Mouse (Mus musculus) cortical plate, adult 2 months (tissue): ENCODE results near the gene Podxl. TPM values are rescaled to one million over a fixed set of nuclear protein-coding genes. Genes with fewer than 3 reads are reported as not detected.

ENCODE experiments used
- H3K27ac ChIP-seq: fragments of 200-500 bp; 2 replicates; pipeline ENCODE4 v1.5.1; 2012; ENCODE audit warnings: low read length, control low read depth, inconsistent platforms; ENCODE audit not compliant: insufficient read depth
- H3K4me1 ChIP-seq: fragments of 200-500 bp; 2 replicates; pipeline ENCODE4 v1.6.1; 2011; ENCODE audit warnings: low read length; ENCODE audit not compliant: control insufficient read depth, insufficient read depth
- H3K4me3 ChIP-seq: fragments of 200-500 bp; 2 replicates; pipeline ENCODE4 v1.5.1; 2011; ENCODE audit warnings: mild to moderate bottlenecking, low read length, control low read depth; ENCODE audit not compliant: insufficient read depth
- CTCF ChIP-seq: fragments of 200-500 bp; IDR thresholded peaks from 2 replicates; pipeline ENCODE4 v1.5.1; 2011; ENCODE audit warnings: mild to moderate bottlenecking, control low read depth, low read length; ENCODE audit not compliant: insufficient read depth; ENCODE audit errors: extremely low read depth
- POLR2A ChIP-seq: fragments of 200-500 bp; IDR thresholded peaks from 2 replicates; pipeline ENCODE4 v1.6.1; 2011; ENCODE audit warnings: mild to moderate bottlenecking, low read length, control low read depth; ENCODE audit not compliant: insufficient read depth; ENCODE audit errors: extremely low read depth
- polyA plus RNA-seq: library from polyadenylated mRNA; depleted of rRNA; stranded (reverse); fragments of >200 nt; gene quantifications from 2 replicates; pipeline ENCODE4 v1.2.3, GENCODE M21; 2012; rRNA removed

Podxl gene
- 21.7 and 24.2 TPM in 2 replicates for polyA plus RNA-seq

GRCm38 (mm10) chr6:31563235-31564181 is at the start of gene Podxl:
Gene Podxl, minus strand, starts transcription at chr6:31563981.
- H3K4me1 ChIP-seq = peaks cover 4% of the 10 kb centered on the region
- no peak for TF ChIP-seq CTCF
- no peak for TF ChIP-seq POLR2A
- H3K4me3 ChIP-seq = peak within 1 kb of the TSS; percentile 48
- H3K27ac ChIP-seq = peak within 1 kb of the TSS; percentile 23; the same call in 1 of the 2 replicates

DNA sequence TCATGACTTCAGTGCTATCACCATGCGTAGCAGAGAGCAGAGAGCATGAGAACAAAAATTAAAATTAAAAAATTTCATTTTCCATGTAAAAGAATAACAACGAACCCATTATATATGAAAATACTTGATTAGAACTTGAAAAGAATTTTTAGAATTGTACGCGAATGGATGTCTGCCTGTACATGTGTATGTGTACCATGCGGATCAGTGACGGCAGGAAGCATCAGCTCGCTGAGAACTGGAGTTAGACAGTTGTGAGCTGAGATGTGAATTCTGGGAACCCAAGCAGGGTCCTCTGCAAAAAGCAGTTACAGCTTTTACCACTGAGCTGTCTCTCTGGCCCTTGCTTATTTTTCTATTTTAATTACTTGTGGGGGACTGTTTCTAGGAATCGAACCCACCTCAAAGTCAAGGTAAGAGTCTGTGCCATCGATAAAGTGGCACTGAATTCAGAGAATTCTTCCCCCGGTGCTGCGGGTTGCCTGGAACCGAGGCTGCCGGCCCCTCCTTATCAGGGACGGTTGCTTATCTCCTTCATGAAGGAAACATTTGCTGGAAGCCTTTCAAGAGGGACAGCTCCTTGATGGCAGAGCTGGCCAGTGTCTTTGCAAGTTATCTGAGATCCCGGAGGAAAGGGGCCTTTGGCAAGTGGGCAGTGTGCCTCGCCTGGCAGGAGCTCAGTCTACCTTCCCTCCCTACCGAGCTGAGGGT is 48.9 kb upstream of the Podxl start:
- no peak overlapping the region for H3K27ac ChIP-seq
- no peaks in the 10 kb centered on the region for H3K4me1 ChIP-seq
- no peak overlapping the region for H3K4me3 ChIP-seq
- TF ChIP-seq CTCF (no peak), POLR2A (no peak)

- no peaks in the 10 kb centered on the region for H3K4me1 ChIP-seq
- H3K4me3 ChIP-seq = no peak overlapping the region
- TF ChIP-seq CTCF (no peak), POLR2A (no peak)
- H3K27ac ChIP-seq = no peak overlapping the region
Measured at GRCm38 (mm10) chr6:31606429-31606828, 42.6 kb upstream of the Podxl start.

- no peak overlapping the region for H3K27ac ChIP-seq
- no peak overlapping the region for H3K4me3 ChIP-seq
- TF ChIP-seq POLR2A (no peak), CTCF (no peak)
- H3K4me1 ChIP-seq = peaks cover 2% of the 10 kb centered on the region; the same call in 1 of the 2 replicates
Measured at GRCm38 (mm10) chr6:31604629-31605265, 41.0 kb upstream of the Podxl start.

GRCm38 (mm10) chr6:31602489-31602888 is 38.7 kb upstream of the Podxl start:
- peaks cover 2% of the 10 kb centered on the region; the same call in 1 of the 2 replicates for H3K4me1 ChIP-seq
- H3K27ac ChIP-seq = no peak overlapping the region
- no peak overlapping the region for H3K4me3 ChIP-seq
- no peak for TF ChIP-seq POLR2A
- TF ChIP-seq CTCF = no peak

DNA sequence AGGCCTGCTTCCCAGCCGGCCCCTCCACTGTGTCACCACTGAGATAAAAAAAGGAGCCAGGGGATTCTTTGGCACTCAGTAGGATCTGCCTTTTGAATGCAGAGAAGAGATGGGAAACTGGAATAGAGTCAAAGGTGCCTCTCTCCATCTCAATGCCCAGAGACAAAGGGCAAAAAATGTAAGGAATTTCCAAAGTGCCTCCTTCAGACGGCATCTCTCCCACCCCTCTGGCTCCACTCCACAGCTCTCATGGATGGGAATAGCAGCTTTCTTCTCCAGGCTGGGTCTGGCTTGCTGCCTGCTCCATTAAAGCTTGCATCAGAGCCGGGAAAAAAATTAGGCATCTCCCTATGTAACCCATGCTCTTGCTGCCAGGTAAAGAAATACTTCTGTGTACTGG is 37.4 kb upstream of the Podxl start:
- Histone ChIP-seq H3K4me3 (no peak overlapping the region), H3K4me1 (peaks cover 7% of the 10 kb centered on the region), H3K27ac (no peak overlapping the region)
- TF ChIP-seq CTCF (no peak), POLR2A (no peak)

DNA sequence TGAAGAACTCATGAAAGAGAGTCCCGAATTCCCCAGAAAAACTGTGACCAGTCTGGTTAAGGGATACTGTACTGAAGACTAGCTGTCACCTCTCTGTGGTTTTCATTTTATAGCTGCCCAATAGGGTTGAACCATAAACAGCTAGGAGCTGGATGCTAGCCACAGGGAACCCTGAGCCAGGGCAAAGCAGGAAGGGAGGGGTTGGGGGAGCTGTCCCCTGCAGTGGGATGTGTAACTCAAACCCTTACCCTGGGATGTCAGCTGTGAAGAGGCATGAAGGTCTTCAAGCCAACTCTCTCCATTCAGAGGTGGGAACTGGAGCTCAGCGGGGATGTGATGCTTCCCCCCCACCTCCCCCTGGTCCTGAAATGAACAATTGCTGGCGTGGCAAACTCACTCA is 36.1 kb upstream of the Podxl start:
- TF ChIP-seq CTCF (no peak), POLR2A (no peak)

GRCm38 (mm10) chr6:31598349-31598911 is 34.6 kb upstream of the Podxl start:
- Histone ChIP-seq H3K4me1 (peaks cover 7% of the 10 kb centered on the region), H3K4me3 (no peak overlapping the region), H3K27ac (no peak overlapping the region)
- TF ChIP-seq POLR2A (no peak), CTCF (no peak)

More for the DNA sequence above, 36.1 kb upstream of the Podxl start:
- Histone ChIP-seq H3K27ac (no peak overlapping the region), H3K4me3 (no peak overlapping the region), H3K4me1 (peaks cover 7% of the 10 kb centered on the region)

DNA sequence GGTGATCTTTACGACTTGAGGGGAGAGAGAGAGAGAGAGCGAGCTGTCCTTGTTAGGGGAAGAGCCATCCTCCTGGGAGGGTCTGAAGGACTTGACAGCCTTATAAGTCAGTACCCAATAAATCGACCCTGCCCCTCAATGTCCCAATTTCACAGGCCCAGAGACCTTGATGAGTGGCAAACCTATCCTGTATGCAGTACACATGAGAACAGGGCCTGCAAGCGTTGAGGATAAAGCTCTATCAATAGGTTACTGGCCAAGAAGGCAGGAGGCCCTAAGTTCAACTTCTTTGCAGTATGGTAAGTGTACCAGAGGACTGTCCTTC is 33.3 kb upstream of the Podxl start:
- TF ChIP-seq POLR2A (no peak), CTCF (no peak)
- peak overlapping the region; percentile 62 for H3K27ac ChIP-seq
- no peak overlapping the region for H3K4me3 ChIP-seq
- H3K4me1 ChIP-seq = peaks cover 7% of the 10 kb centered on the region
